Mouse (Mus musculus) lung, adult 2 months (tissue): ENCODE results near the gene Umad1.

Experiments
- CTCF ChIP-seq: fragments of 200-500 bp; IDR thresholded peaks from 2 replicates; pipeline ENCODE4 v1.5.1; 2011; ENCODE audit warnings: mild to moderate bottlenecking, low read length, control low read depth; ENCODE audit not compliant: insufficient read depth
- POLR2A ChIP-seq: fragments of 200-500 bp; IDR thresholded peaks from 2 replicates; pipeline ENCODE4 v1.6.1; 2011; ENCODE audit warnings: low read depth, mild to moderate bottlenecking, control low read depth, low read length, borderline replicate concordance; ENCODE audit errors: extremely low read depth

DNA sequence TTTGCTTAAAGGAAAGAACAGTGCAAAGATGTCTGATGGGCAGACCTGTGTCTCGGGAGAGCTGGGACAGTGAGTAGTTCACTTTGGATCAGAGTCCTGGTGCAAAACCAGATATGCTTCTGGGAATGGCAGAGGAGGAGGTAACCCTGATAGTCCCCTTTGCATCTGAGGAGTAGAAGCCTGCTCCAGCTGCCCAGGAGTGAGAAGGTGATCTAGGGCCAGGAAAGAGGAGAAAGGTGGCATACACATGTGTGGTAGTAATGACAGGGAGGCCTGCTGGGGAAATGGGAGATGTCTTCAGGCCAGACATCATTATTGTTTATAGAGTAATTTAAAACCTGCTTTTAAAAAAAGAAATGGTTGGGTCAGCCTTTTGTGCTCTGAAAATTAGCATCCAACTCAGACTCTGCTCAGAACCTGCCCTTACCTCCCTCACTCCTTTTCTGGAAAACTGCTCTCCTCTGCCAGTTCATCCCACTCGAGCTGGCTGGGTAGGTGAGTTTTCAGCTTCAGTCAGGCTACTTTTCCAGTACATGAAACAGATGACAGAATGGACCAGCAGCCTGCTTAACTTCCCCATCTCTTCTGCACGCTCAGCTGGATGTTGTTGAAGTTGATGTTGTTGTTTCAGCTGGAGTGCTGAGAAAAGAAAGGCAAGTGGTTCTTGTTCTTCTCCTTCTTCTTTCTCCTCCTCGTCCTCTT is 160.5 kb downstream of the Umad1 start:
- no peak for TF ChIP-seq CTCF
- TF ChIP-seq POLR2A: no peak
